Mouse (Mus musculus) lung, postnatal 0 days (tissue): Measurements from ENCODE around the gene Mrgpra9.

Source experiments
- CTCF ChIP-seq: IDR thresholded peaks from 2 replicates; pipeline ENCODE4 v1.5.1; 2016; ENCODE audit warnings: antibody characterized with exemption, mild to moderate bottlenecking
- EP300 ChIP-seq: IDR thresholded peaks from 2 replicates; pipeline ENCODE4 v1.6.1; 2016; ENCODE audit warnings: antibody characterized with exemption, mild to moderate bottlenecking, control low read depth

DNA sequence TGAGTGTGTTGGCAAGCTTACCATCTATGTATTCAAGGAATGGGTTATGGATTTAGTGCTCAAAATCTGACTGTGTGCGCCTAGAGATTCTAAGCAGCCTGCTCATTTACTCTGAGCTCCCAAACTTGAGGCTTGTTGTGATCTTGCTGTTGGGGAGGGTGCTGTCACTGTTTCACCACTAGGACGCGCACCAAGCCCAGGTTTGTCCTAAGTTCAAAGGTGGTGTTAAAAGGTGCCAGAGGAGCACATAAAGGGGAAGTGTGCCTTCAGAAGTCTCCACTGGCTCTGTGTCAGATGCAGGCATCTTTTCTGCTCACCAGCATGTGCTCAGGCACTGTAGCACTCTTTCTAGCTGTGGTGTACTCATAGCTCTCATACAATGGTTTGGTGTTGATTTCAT lies 8.0 kb downstream of the Mrgpra9 start:
- TF ChIP-seq EP300 = no peak
- peak; percentile 27; the same call in 1 of the 2 replicates for TF ChIP-seq CTCF
